Mouse (Mus musculus) fat pad, adult 2 months (tissue): ENCODE measurements around the gene Rab5if.
"Not testable (repeated sequence)": the region's sequence is repeated elsewhere in the genome, so short reads cannot be mapped to it uniquely, and the experiment has no call there.

Experiments
- DNase-seq: peaks from one replicate; pipeline ENCODE4 v3.0.0-alpha.2; 2011; ENCODE audit warnings: low read depth, low spot score; ENCODE audit errors: extremely low read depth

Rab5if gene

GRCm38 (mm10) chr2:156886084-156886631 is 23.2 kb downstream of the Rab5if start:
- DNase-seq = no peak

- no peak for DNase-seq
Measured at GRCm38 (mm10) chr2:156887017-156887416, 24.1 kb downstream of the Rab5if start, which contains the start of gene Sla2. TSS of gene Sla2 (minus strand) at chr2:156887192.

GRCm38 (mm10) chr2:156888490-156888889 is 25.6 kb downstream of the Rab5if start:
- DNase-seq = no peak

DNA sequence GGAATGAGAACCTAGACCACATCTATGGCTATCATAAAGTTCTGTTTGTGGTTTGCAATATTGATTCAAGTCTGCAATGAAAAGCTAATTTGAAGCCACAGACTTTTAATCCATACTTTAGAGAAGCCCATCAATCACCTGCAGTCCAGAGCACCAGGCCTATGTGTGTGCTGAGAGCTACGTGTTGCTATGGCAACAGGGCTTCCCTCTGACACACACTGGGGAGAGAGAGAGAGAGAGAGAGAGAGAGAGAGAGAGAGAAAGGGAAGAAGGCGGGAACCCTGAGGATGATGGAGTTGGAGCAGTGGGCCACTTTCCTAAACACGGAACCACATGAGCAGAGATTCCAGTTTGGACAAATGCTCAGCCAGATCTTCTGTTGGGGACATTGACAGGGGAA is 29.3 kb downstream of the Rab5if start:
- DNase-seq = no peak

GRCm38 (mm10) chr2:156892821-156893220 is 29.9 kb downstream of the Rab5if start:
- no peak for DNase-seq

- no peak for DNase-seq
Measured at GRCm38 (mm10) chr2:156894496-156895265, 31.8 kb downstream of the Rab5if start.

- DNase-seq = no peak
Measured at GRCm38 (mm10) chr2:156896384-156896914, 33.5 kb downstream of the Rab5if start.

- no peak for DNase-seq
Measured at GRCm38 (mm10) chr2:156897034-156897433, 34.1 kb downstream of the Rab5if start.

DNA sequence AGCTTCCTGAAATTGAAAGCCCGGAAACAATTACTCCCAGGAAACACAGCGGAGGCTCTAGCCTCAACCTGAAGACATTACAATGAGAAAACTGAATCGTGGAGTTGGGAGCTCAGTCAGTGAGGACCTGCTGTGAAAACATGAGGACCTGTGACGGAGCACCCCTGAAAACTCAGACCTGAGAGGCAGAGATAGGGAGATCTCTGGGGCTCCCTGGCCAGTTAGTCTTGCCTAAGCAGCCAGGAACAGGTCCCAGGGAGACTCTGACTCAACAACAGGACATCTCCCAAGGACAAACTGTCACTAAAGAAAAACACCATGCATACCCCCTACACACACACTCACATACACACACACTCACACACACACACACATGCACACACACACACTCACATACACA is 35.4 kb downstream of the Rab5if start:
- DNase-seq = no peak

DNA sequence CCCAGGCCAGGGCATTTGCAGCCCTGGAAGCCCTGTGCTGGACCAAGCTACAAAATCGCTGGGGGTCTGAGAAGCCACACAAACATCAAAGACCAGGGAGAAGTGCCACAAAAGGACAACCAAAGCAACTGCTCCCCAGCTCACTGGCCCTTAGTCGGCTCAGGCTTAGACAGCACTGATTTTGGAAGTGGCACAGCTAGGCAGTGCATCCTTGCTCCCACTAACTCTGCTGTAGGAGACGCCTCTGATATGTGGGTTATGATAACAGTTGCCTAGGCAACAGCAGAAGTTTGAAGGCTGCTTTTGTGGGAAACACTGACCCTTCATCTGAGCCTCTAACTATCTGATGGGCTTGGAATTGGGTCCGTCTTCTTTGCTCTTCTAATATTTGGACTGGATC is 36.3 kb downstream of the Rab5if start:
- DNase-seq = no peak

GRCm38 (mm10) chr2:156901344-156901743 is 38.4 kb downstream of the Rab5if start:
- DNase-seq = no peak

DNA sequence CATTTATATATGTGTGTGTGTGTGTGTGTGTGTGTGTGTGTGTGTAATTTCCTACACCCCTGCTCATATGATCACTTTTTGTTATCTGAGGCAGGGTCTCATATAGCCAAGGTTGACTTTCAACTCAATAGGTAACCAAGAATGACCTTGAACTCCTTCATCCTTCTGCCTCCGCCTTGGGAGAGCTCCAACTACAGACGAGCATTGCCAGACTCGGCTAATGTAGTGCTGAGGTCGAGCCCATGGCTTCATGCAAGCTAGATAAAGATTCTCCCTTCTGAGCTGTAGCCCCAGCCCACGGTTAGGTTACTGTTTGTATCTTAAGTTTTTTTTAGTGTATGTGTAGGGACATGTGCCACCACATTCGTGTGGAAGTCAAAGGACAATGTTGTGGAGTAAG is 39.0 kb downstream of the Rab5if start:
- no peak for DNase-seq

- DNase-seq = not testable (repeated sequence)
Measured at GRCm38 (mm10) chr2:156902411-156902810, 39.5 kb downstream of the Rab5if start.

DNA sequence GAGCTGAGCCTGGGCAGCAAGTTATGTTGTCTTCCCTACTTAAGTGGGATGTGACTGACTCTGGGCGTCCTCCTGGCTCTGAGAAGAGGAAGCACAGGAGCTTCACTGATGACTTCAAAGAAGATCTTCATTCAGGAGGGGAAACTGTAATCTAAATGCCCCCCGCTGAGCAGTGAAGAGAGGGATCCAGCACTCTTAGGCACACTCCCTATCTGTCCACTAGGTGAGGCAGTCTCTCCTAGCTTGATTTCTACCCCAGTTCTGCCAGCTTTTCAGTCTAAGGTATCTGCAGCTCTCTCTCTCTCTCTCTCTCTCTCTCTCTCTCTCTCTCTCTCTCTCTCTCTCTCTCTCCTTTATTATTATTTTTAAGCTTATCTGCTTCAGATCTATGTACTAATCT is 40.4 kb downstream of the Rab5if start:
- DNase-seq = no peak

DNA sequence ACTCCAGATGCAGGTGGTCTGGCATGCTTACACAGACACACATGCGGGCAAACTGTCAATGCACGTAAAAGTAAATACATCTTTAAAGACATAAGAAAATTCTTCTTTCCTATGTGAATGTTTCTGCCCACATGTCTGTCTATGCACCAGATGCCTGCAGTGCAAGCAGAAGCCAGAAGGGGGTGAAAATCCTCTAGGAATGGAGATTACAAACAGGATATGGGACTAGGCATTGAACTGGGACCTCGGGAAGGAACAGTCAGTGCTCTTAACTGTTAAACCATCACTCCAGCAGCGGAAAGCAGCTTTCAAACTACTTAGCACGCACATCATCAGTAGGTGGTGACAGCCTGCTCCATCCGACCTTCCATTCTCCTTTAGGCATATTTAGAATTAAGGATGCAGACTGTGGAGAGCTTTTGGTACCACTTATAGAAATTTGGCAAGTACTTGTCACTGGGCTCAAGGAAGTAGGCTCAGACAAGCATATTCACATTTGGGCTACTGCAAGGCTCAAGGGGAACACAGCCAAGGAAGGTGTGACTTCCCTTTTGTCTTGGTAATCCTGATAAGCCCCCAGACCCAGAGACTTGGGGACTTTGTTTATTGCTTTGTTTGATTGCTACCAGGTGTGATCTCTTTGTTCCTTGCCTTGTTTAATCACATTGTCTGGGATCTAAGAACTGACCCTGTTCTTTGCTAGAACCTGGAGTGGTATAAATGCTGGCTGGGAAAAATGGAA is 42.2 kb downstream of the Rab5if start:
- DNase-seq = no peak

DNA sequence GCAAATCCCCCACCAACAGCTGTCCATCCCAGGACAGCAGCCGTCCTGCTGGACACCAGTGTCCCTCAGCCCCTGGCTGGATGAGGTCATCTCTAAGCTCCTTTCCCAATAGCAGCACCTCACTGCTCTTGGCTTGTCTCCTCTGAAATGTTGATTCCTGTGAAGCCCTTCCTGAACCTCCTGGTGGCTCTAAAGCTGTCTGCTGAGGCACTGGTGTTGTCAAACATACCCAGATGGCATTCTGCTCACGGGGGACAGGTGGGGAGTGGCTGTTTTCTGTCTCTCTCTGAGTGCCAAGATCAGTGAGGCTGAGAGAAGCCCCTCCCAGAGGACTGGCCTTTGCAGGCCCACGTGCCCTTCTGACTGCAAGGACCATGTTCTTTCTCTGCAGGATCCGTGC is 43.0 kb downstream of the Rab5if start:
- not testable (repeated sequence) for DNase-seq

- no peak for DNase-seq
Measured at GRCm38 (mm10) chr2:156913191-156913590, 50.3 kb downstream of the Rab5if start.

GRCm38 (mm10) chr2:156915559-156915958 is 52.6 kb downstream of the Rab5if start:
- DNase-seq = no peak

- no peak for DNase-seq
Measured at GRCm38 (mm10) chr2:156916419-156917125, 53.6 kb downstream of the Rab5if start.

- DNase-seq = no peak
Measured at GRCm38 (mm10) chr2:156918562-156918961, 55.6 kb downstream of the Rab5if start.

DNA sequence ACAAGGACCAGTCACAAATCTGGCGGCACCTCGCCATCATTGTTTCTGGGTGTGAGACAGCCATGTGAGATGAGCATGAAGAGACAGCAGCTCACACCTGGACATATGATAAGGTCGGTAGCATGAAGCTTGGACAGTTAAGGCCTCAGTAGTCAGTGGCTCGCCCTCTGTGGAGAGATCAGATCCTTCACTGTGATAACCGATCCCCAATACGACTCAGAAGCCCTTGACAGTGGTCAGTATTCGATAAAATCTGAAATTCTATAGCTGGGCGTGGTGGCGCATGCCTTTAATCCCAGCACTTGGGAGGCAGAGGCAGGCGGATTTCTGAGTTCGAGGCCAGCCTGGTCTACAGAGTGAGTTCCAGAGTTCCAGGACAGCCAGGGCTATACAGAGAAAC is 56.3 kb downstream of the Rab5if start:
- DNase-seq = not testable (repeated sequence)
